Mouse (Mus musculus) E14TG2a.4 (cell line): Measurements from ENCODE around the gene Mrps2.

Experiments
- H3K27me3 ChIP-seq: 2 replicates; pipeline ENCODE4 v1.6.1; 2014; ENCODE audit warnings: low read length, control low read depth; ENCODE audit not compliant: insufficient read depth
- H3K36me3 ChIP-seq: 2 replicates; pipeline ENCODE4 v1.6.1; 2014; ENCODE audit warnings: low read length, control low read depth; ENCODE audit not compliant: insufficient read depth
- H3K4me1 ChIP-seq: replicated peaks from 2 replicates; pipeline ENCODE4 v1.6.1; 2014; ENCODE audit warnings: low read depth, low read length, control low read depth
- H3K4me3 ChIP-seq: replicated peaks from 2 replicates; pipeline ENCODE4 v1.5.1; 2014; ENCODE audit warnings: mild to moderate bottlenecking, low read length
- H3K9me3 ChIP-seq: 2 replicates; pipeline ENCODE4 v1.6.1; 2014; ENCODE audit warnings: low read length, control low read depth
- CTCF ChIP-seq: conservative IDR thresholded peaks from 2 replicates; pipeline ENCODE4 v1.5.1; 2014; ENCODE audit warnings: low read length
- NANOG ChIP-seq: IDR thresholded peaks from 2 replicates; pipeline ENCODE4 v1.6.1; 2014; ENCODE audit warnings: borderline replicate concordance, low read length, mixed read lengths
- POU5F1 ChIP-seq: IDR thresholded peaks from 2 replicates; pipeline ENCODE4 v1.6.1; 2014; ENCODE audit warnings: low read length, borderline replicate concordance

The Mrps2 gene

DNA sequence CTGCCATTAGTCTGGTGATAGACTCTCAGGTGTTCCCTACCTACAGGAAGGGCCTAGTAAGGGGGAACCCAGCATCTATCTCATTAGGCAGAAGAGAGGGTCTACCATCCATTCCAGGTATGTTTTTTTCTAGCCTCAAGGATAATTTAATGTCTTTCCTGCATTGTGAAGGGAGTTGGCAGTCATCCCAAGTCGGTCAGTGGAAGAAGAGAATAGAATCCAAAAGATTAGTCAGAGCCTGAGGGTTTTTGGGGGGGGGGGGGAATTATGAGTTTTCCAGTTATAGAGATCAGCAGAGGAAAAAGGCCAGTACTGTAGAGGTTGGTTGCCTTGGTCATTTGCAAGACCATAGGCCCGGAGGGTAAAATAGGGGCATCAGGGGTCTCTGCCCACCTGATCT is 26.7 kb downstream of the Mrps2 start:
- Histone ChIP-seq H3K4me1 (peaks cover 16% of the 10 kb centered on the region), H3K9me3 (peaks cover 36% of the 10 kb centered on the region), H3K36me3 (no peaks in the 10 kb centered on the region), H3K4me3 (no peak overlapping the region), H3K27me3 (no peaks in the 10 kb centered on the region)
- TF ChIP-seq CTCF (no peak), NANOG (no peak)

DNA sequence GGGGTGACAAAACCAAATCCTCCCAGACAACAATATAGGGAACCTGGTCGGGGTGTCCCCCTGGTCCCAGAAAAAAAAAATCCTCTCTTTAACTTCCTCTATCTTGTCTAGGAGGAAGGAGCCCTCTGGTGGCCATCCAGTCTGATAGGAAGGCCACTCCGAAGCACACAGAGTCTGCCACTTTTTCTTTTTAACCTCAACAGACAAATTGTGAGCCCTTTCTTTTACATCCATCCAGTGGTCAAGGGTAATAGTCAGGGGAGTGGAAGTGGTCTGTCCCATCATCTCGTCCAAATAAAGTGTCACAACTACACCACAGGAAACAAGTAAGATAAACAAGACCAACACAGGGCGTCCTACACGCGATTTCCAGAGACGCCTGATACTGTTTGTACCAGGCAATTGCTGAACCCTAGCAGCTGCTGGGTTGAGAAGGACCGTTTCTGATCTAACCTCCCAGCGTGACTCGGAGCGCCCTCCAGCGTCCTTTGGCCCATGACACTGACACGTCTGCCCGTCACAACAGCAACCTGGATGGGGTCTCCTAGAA is 27.4 kb downstream of the Mrps2 start:
- Histone ChIP-seq H3K36me3 (no peaks in the 10 kb centered on the region), H3K27me3 (no peaks in the 10 kb centered on the region), H3K4me3 (no peak overlapping the region), H3K4me1 (peaks cover 20% of the 10 kb centered on the region), H3K9me3 (peaks cover 36% of the 10 kb centered on the region)
- TF ChIP-seq POU5F1 (no peak), NANOG (no peak), CTCF (no peak)

DNA sequence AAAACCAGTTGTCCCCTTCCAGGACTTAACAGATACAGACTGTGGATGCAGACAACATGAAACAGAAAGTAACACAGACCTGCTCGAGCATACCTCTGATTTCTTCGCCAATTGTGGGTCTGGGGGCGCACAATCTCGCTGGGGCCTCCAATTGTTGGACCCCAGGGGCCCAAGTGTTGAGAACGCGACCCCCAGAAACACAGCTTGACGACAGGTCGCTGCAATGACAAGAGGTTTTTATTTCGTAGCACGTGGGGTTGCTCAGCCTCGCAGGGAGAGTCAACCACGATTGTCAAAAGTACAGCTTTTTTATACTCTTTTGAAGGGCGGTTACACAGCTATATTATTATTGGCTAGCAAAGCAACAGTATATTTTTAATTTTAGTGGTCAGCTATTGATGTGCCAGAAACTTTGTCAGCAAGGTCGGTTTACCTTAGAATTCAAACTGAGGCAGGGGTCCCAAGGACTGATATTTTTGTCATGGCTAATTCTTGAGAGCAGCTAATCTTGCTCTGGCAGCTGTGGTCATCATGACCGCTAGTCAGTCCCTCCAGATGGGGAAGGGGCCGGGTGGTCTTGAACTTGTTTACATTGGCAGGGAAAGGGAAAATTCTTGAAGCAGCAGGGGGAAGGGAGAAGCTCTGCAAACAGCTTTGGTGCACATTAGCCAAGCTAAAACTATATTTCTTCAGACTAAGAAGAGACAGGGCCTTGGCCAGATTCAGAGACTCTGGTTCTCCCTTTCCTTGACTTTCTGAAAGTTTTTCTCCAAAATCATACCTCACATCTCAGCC is 28.1 kb downstream of the Mrps2 start:
- no peak for TF ChIP-seq CTCF
- no peak for TF ChIP-seq POU5F1
- no peak for TF ChIP-seq NANOG
- H3K27me3 ChIP-seq = no peaks in the 10 kb centered on the region
- H3K9me3 ChIP-seq = peaks cover 36% of the 10 kb centered on the region
- H3K4me1 ChIP-seq = peaks cover 20% of the 10 kb centered on the region
- H3K36me3 ChIP-seq = no peaks in the 10 kb centered on the region
- H3K4me3 ChIP-seq = no peak overlapping the region

DNA sequence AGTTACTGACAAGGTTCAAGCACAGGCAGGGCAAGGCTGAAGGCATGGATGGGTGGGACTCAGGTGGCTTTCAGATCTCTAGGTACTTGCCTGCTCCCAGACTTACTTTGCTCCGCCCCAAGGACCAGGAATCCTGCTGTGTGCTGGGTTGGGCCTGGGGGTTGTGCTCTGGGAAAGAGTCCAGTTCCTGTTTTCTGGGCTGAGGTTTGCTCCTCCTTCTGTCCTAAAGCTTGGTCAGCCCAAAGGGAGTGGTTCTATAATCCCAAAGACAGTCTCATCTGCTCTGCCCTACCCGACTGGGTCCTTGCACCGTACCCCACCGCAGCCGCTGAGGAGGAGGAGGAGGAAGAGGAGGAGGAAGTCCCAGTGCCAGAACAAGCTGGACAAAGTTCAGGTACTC is 28.8 kb downstream of the Mrps2 start, which contains the start of gene Gbgt1:
Gene Gbgt1, plus strand, starts transcription at position 221 of the 400 bp plus-strand sequence.
- peaks cover 20% of the 10 kb centered on the region for H3K4me1 ChIP-seq
- H3K36me3 ChIP-seq = no peaks in the 10 kb centered on the region
- TF ChIP-seq CTCF = no peak
- no peak for TF ChIP-seq POU5F1
- TF ChIP-seq NANOG = no peak
- peak within 1 kb of the TSS; percentile 37; the same call in 1 of the 2 replicates for H3K4me3 ChIP-seq
- H3K27me3 ChIP-seq = no peaks in the 10 kb centered on the region
- peaks cover 36% of the 10 kb centered on the region for H3K9me3 ChIP-seq

DNA sequence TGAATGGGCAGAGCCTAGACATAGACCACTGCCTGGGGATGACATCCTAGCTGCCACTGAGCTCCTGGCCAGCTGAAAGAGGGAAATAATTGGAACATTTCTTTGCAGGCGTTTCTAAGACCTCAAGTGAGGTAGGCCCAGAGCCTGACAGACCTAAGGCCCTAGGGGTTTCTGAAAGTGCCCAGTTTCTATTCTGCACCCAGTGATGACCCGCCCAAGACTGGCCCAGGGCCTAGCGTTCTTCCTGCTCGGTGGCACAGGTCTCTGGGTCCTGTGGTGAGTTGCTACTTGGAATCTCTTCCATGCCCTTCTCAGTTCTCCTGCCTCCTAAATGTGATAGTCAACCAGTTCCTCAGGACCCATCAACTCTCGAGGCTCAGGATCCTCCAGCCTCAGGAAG is 29.7 kb downstream of the Mrps2 start:
- TF ChIP-seq POU5F1 = no peak
- no peak for TF ChIP-seq NANOG
- TF ChIP-seq CTCF = no peak
- no peaks in the 10 kb centered on the region for H3K36me3 ChIP-seq

DNA sequence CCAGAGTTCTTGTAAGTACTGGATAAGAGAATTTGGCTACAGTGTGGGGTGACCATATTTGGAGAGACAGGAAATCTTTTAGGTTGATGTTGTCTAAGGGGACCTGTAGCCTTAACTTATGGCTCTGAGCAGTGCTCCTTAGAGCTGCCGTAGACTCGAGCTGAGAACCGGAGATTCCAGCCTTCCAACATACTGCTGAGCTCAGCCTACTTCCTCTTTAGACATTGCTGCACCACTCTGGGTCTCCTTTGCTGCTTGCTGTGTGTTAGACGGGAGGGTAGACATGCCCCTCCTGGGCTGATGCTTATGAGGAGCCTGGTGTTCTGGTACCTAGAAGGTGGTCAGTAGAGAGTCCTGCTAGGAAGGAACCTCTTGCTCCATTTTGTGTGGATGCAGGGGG is 30.6 kb downstream of the Mrps2 start:
- TF ChIP-seq NANOG (no peak), CTCF (no peak), POU5F1 (no peak)
- Histone ChIP-seq H3K27me3 (no peaks in the 10 kb centered on the region), H3K4me3 (no peak overlapping the region), H3K4me1 (peaks cover 22% of the 10 kb centered on the region), H3K9me3 (peaks cover 34% of the 10 kb centered on the region), H3K36me3 (peaks cover 4% of the 10 kb centered on the region; the same call in 1 of the 2 replicates)

More for the DNA sequence above, 29.7 kb downstream of the Mrps2 start:
- H3K27me3 ChIP-seq = no peaks in the 10 kb centered on the region
- peaks cover 36% of the 10 kb centered on the region for H3K9me3 ChIP-seq
- peaks cover 22% of the 10 kb centered on the region for H3K4me1 ChIP-seq
- no peak overlapping the region for H3K4me3 ChIP-seq

DNA sequence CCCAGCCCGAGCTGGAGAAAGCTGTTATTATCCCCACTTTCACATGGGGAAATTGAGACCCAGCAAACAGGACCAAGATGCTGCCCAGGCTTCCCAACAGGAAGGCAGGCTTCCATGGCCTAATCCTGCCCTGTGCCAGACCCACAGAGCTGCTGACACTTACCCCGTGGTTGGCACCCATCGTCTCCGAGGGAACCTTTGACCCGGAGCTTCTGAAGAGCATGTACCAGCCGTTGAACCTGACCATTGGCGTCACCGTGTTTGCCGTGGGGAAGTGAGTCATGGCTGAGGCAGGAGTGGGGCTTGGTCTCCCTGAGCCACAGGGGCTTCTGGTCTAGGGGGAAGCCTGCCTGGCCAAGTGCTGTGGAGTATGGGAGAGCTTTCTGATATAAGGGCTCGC is 35.1 kb downstream of the Mrps2 start:
- H3K4me1 ChIP-seq = peaks cover 48% of the 10 kb centered on the region
- peaks cover 4% of the 10 kb centered on the region; the same call in 1 of the 2 replicates for H3K36me3 ChIP-seq
- TF ChIP-seq POU5F1 = no peak
- TF ChIP-seq CTCF = no peak

DNA sequence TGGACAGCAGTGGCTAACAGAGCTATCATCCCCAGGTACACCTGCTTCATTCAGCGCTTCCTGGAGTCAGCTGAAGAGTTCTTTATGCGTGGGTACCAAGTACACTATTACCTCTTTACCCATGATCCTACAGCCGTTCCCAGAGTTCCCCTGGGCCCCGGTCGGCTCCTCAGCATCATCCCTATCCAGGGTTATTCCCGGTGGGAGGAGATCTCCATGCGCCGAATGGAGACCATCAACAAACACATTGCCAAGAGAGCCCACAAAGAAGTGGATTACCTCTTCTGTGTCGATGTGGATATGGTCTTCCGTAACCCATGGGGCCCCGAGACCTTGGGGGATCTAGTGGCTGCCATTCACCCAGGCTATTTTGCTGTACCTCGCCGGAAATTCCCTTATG is 36.8 kb downstream of the Mrps2 start:
- no peaks in the 10 kb centered on the region for H3K27me3 ChIP-seq
- peaks cover 63% of the 10 kb centered on the region for H3K4me1 ChIP-seq
- no peaks in the 10 kb centered on the region for H3K9me3 ChIP-seq
- H3K36me3 ChIP-seq = peaks cover 4% of the 10 kb centered on the region; the same call in 1 of the 2 replicates
- H3K4me3 ChIP-seq = peak overlapping the region; percentile 71
- TF ChIP-seq CTCF = no peak
- no peak for TF ChIP-seq NANOG
- TF ChIP-seq POU5F1 = no peak

More for the DNA sequence above, 35.1 kb downstream of the Mrps2 start:
- Histone ChIP-seq H3K27me3 (no peaks in the 10 kb centered on the region), H3K9me3 (no peaks in the 10 kb centered on the region), H3K4me3 (no peak overlapping the region)
